Mouse (Mus musculus): ENCODE measurements around the gene Cldn14. TPM values are rescaled to one million over a fixed set of nuclear protein-coding genes. Genes with fewer than 3 reads are reported as not detected.

The Cldn14 gene
- total RNA-seq (2015): not detected in 2 replicates
- total RNA-seq (2017): not detected in 2 replicates

- ATAC-seq (replicated peaks; ENCODE audit: poor library complexity): no peak
Observed at GRCm38 (mm10) chr16:94008737-94009136, at the start of gene Cldn14. Gene Cldn14, minus strand, starts transcription at chr16:94008837.

GRCm38 (mm10) chr16:94055576-94055975, 46.9 kb upstream of the Cldn14 start:
- ATAC-seq (replicated peaks; ENCODE audit: poor library complexity): no peak

GRCm38 (mm10) chr16:94055176-94055575, 46.5 kb upstream of the Cldn14 start:
- no peak for ATAC-seq (replicated peaks; ENCODE audit: poor library complexity)

- ATAC-seq (replicated peaks; ENCODE audit: poor library complexity): no peak
Observed at GRCm38 (mm10) chr16:94050368-94050767, 41.7 kb upstream of the Cldn14 start.

- ATAC-seq (replicated peaks; ENCODE audit: poor library complexity): no peak
Observed at GRCm38 (mm10) chr16:94044996-94045395, 36.4 kb upstream of the Cldn14 start.

- ATAC-seq (replicated peaks; ENCODE audit: poor library complexity): no peak
Observed at GRCm38 (mm10) chr16:94043797-94044196, 35.2 kb upstream of the Cldn14 start.

- 0 out of 2 replicates have a peak, but pooled peaks have one; percentile 27 for ATAC-seq (replicated peaks; ENCODE audit: poor library complexity)
Observed at GRCm38 (mm10) chr16:94041065-94041712, 32.6 kb upstream of the Cldn14 start.

GRCm38 (mm10) chr16:94040485-94040884, 31.8 kb upstream of the Cldn14 start:
- no peak for ATAC-seq (replicated peaks; ENCODE audit: poor library complexity)

GRCm38 (mm10) chr16:94038986-94039341, 30.3 kb upstream of the Cldn14 start:
- no peak for ATAC-seq (replicated peaks; ENCODE audit: poor library complexity)

- peak; percentile 76 for ATAC-seq (replicated peaks; ENCODE audit: poor library complexity)
Observed at GRCm38 (mm10) chr16:94038272-94038985, 29.8 kb upstream of the Cldn14 start.

GRCm38 (mm10) chr16:94037280-94037679, 28.6 kb upstream of the Cldn14 start:
- ATAC-seq (replicated peaks; ENCODE audit: poor library complexity): no peak

GRCm38 (mm10) chr16:94034152-94034551, 25.5 kb upstream of the Cldn14 start:
- no peak for ATAC-seq (replicated peaks; ENCODE audit: poor library complexity)

- no peak for ATAC-seq (replicated peaks; ENCODE audit: poor library complexity)
Observed at GRCm38 (mm10) chr16:94032270-94032669, 23.6 kb upstream of the Cldn14 start.

- no peak for ATAC-seq (replicated peaks; ENCODE audit: poor library complexity)
Observed at GRCm38 (mm10) chr16:94023352-94024280, 15.0 kb upstream of the Cldn14 start.

- peak; percentile 68 for ATAC-seq (replicated peaks; ENCODE audit: poor library complexity)
Observed at GRCm38 (mm10) chr16:94019725-94020124, 11.1 kb upstream of the Cldn14 start.

- ATAC-seq (replicated peaks; ENCODE audit: poor library complexity): no peak
Observed at GRCm38 (mm10) chr16:94017953-94018352, 9.3 kb upstream of the Cldn14 start.

GRCm38 (mm10) chr16:94014489-94015096, 6.0 kb upstream of the Cldn14 start:
- ATAC-seq (replicated peaks; ENCODE audit: poor library complexity): no peak

GRCm38 (mm10) chr16:94013328-94014086, 4.9 kb upstream of the Cldn14 start:
- peak; percentile 90 for ATAC-seq (replicated peaks; ENCODE audit: poor library complexity)

- peak; percentile 29 for ATAC-seq (replicated peaks; ENCODE audit: poor library complexity)
Observed at GRCm38 (mm10) chr16:94011224-94011623, 2.6 kb upstream of the Cldn14 start.

GRCm38 (mm10) chr16:94010633-94011032, 2.0 kb upstream of the Cldn14 start:
- ATAC-seq (replicated peaks; ENCODE audit: poor library complexity): no peak
